Mouse (Mus musculus): Measurements from ENCODE around the gene Gria3.

- no peak for TF ChIP-seq POLR2A (IDR thresholded peaks at IDR 0.05; ENCODE audit: control insufficient read depth, low read depth, low read length)
- no peak for TF ChIP-seq CTCF (IDR thresholded peaks at IDR 0.05; ENCODE audit: control insufficient read depth, insufficient read depth, insufficient replicate concordance, low read depth, low read length)
Measured at GRCm38 (mm10) chrX:41398482-41398881, 2.2 kb upstream of the Gria3 start.
